Mouse (Mus musculus): ENCODE data around the gene Slc7a15. TPM values are rescaled to one million over a fixed set of nuclear protein-coding genes. Genes with fewer than 3 reads are reported as not detected.

Gene Slc7a15
- polyA plus RNA-seq, 2 experiments: not detected

- Histone ChIP-seq H3K36me3 (ENCODE audit: control insufficient read depth, insufficient read depth, low read length) (no peaks in the 10 kb centered on the region), H3K27me3 (ENCODE audit: control insufficient read depth, insufficient read depth, low read length) (no peaks in the 10 kb centered on the region), H3K9ac (ENCODE audit: low read depth, low read length, severe bottlenecking) (no peak overlapping the region), H3K4me1 (ENCODE audit: control insufficient read depth, insufficient read depth, low read length) (no peaks in the 10 kb centered on the region), H3K9me3 (ENCODE audit: control insufficient read depth, low read length) (no peaks in the 10 kb centered on the region), H3K27ac (replicated peaks; ENCODE audit: low read depth, low read length) (no peak overlapping the region), H3K4me2 (replicated peaks; ENCODE audit: low read depth, low read length, severe bottlenecking) (no peak overlapping the region), H3K4me3 (replicated peaks; ENCODE audit: low read length) (no peak overlapping the region)
- TF ChIP-seq POLR2A (IDR thresholded peaks at IDR 0.05; ENCODE audit: borderline replicate concordance, extremely low read depth, insufficient read depth, insufficient read length): no peak
- ATAC-seq (ENCODE audit: low FRiP score, low read depth): no peak
- no peak for DNase-seq (ENCODE audit: low spot score)
Measured at GRCm38 (mm10) chr12:8556189-8556588, 42.7 kb downstream of the Slc7a15 start.

- no peak overlapping the region for H3K4me2 ChIP-seq (replicated peaks; ENCODE audit: low read depth, low read length, severe bottlenecking)
- ATAC-seq (ENCODE audit: low FRiP score, low read depth) (no peak), DNase-seq (ENCODE audit: low spot score) (no peak)
- no peaks in the 10 kb centered on the region for H3K36me3 ChIP-seq (ENCODE audit: control insufficient read depth, insufficient read depth, low read length)
- no peak overlapping the region for H3K9ac ChIP-seq (ENCODE audit: low read depth, low read length, severe bottlenecking)
- TF ChIP-seq POLR2A (IDR thresholded peaks at IDR 0.05; ENCODE audit: borderline replicate concordance, extremely low read depth, insufficient read depth, insufficient read length): no peak
- H3K27me3 ChIP-seq (ENCODE audit: control insufficient read depth, insufficient read depth, low read length): no peaks in the 10 kb centered on the region
- H3K4me3 ChIP-seq (replicated peaks; ENCODE audit: low read length): no peak overlapping the region
- no peaks in the 10 kb centered on the region for H3K4me1 ChIP-seq (ENCODE audit: control insufficient read depth, insufficient read depth, low read length)
- H3K27ac ChIP-seq (replicated peaks; ENCODE audit: low read depth, low read length): no peak overlapping the region
- no peaks in the 10 kb centered on the region for H3K9me3 ChIP-seq (ENCODE audit: control insufficient read depth, low read length)
Measured at GRCm38 (mm10) chr12:8555419-8555818, 43.4 kb downstream of the Slc7a15 start.

GRCm38 (mm10) chr12:8547357-8547756 lies 51.5 kb downstream of the Slc7a15 start:
- H3K9me3 ChIP-seq (ENCODE audit: control insufficient read depth, low read length): no peaks in the 10 kb centered on the region
- ATAC-seq (ENCODE audit: low FRiP score, low read depth) (peak; percentile 75), DNase-seq (ENCODE audit: low spot score) (peak; percentile 78)
- H3K36me3 ChIP-seq (ENCODE audit: control insufficient read depth, insufficient read depth, low read length): no peaks in the 10 kb centered on the region
- no peaks in the 10 kb centered on the region for H3K4me1 ChIP-seq (ENCODE audit: control insufficient read depth, insufficient read depth, low read length)
- H3K27ac ChIP-seq (replicated peaks; ENCODE audit: low read depth, low read length): no peak overlapping the region
- no peak for TF ChIP-seq POLR2A (IDR thresholded peaks at IDR 0.05; ENCODE audit: borderline replicate concordance, extremely low read depth, insufficient read depth, insufficient read length)
- H3K9ac ChIP-seq (ENCODE audit: low read depth, low read length, severe bottlenecking): no peak overlapping the region
- H3K4me3 ChIP-seq (replicated peaks; ENCODE audit: low read length): no peak overlapping the region
- 21% methylated on average over 11 of the region's 11 CpGs for WGBS
- no peak overlapping the region for H3K4me2 ChIP-seq (replicated peaks; ENCODE audit: low read depth, low read length, severe bottlenecking)
- no peaks in the 10 kb centered on the region for H3K27me3 ChIP-seq (ENCODE audit: control insufficient read depth, insufficient read depth, low read length)

GRCm38 (mm10) chr12:8546801-8547200 lies 52.1 kb downstream of the Slc7a15 start:
- WGBS: 93% methylated on average over 6 of the region's 6 CpGs
- no peak for DNase-seq (ENCODE audit: low spot score)
- no peak overlapping the region for H3K9ac ChIP-seq (ENCODE audit: low read depth, low read length, severe bottlenecking)

GRCm38 (mm10) chr12:8545066-8545610 lies 53.7 kb downstream of the Slc7a15 start:
- H3K9ac ChIP-seq (ENCODE audit: low read depth, low read length, severe bottlenecking): no peak overlapping the region
- DNase-seq (ENCODE audit: low spot score) (no peak), ATAC-seq (ENCODE audit: low FRiP score, low read depth) (no peak)
- no peak for TF ChIP-seq POLR2A (IDR thresholded peaks at IDR 0.05; ENCODE audit: borderline replicate concordance, extremely low read depth, insufficient read depth, insufficient read length)
- H3K4me2 ChIP-seq (replicated peaks; ENCODE audit: low read depth, low read length, severe bottlenecking): no peak overlapping the region
- H3K9me3 ChIP-seq (ENCODE audit: control insufficient read depth, low read length): no peaks in the 10 kb centered on the region
- no peaks in the 10 kb centered on the region for H3K27me3 ChIP-seq (ENCODE audit: control insufficient read depth, insufficient read depth, low read length)
- H3K36me3 ChIP-seq (ENCODE audit: control insufficient read depth, insufficient read depth, low read length): no peaks in the 10 kb centered on the region
- no peak overlapping the region for H3K27ac ChIP-seq (replicated peaks; ENCODE audit: low read depth, low read length)
- no peak overlapping the region for H3K4me3 ChIP-seq (replicated peaks; ENCODE audit: low read length)
- 88% methylated on average over 5 of the region's 5 CpGs for WGBS
- no peaks in the 10 kb centered on the region for H3K4me1 ChIP-seq (ENCODE audit: control insufficient read depth, insufficient read depth, low read length)

More at GRCm38 (mm10) chr12:8546801-8547200, 52.1 kb downstream of the Slc7a15 start:
- Histone ChIP-seq H3K4me3 (replicated peaks; ENCODE audit: low read length) (no peak overlapping the region), H3K27me3 (ENCODE audit: control insufficient read depth, insufficient read depth, low read length) (no peaks in the 10 kb centered on the region), H3K4me2 (replicated peaks; ENCODE audit: low read depth, low read length, severe bottlenecking) (no peak overlapping the region), H3K36me3 (ENCODE audit: control insufficient read depth, insufficient read depth, low read length) (no peaks in the 10 kb centered on the region), H3K4me1 (ENCODE audit: control insufficient read depth, insufficient read depth, low read length) (no peaks in the 10 kb centered on the region), H3K9me3 (ENCODE audit: control insufficient read depth, low read length) (no peaks in the 10 kb centered on the region), H3K27ac (replicated peaks; ENCODE audit: low read depth, low read length) (no peak overlapping the region)
- no peak for ATAC-seq (ENCODE audit: low FRiP score, low read depth)
- TF ChIP-seq POLR2A (IDR thresholded peaks at IDR 0.05; ENCODE audit: borderline replicate concordance, extremely low read depth, insufficient read depth, insufficient read length): no peak

- Histone ChIP-seq H3K9me3 (ENCODE audit: control insufficient read depth, low read length) (no peaks in the 10 kb centered on the region), H3K4me1 (ENCODE audit: control insufficient read depth, insufficient read depth, low read length) (no peaks in the 10 kb centered on the region), H3K4me3 (replicated peaks; ENCODE audit: low read length) (no peak overlapping the region), H3K36me3 (ENCODE audit: control insufficient read depth, insufficient read depth, low read length) (no peaks in the 10 kb centered on the region), H3K4me2 (replicated peaks; ENCODE audit: low read depth, low read length, severe bottlenecking) (no peak overlapping the region), H3K9ac (ENCODE audit: low read depth, low read length, severe bottlenecking) (no peak overlapping the region), H3K27ac (replicated peaks; ENCODE audit: low read depth, low read length) (no peak overlapping the region), H3K27me3 (ENCODE audit: control insufficient read depth, insufficient read depth, low read length) (no peaks in the 10 kb centered on the region)
- ATAC-seq (ENCODE audit: low FRiP score, low read depth) (no peak), DNase-seq (ENCODE audit: low spot score) (no peak)
- 87% methylated on average over 4 of the region's 4 CpGs for WGBS
- no peak for TF ChIP-seq POLR2A (IDR thresholded peaks at IDR 0.05; ENCODE audit: borderline replicate concordance, extremely low read depth, insufficient read depth, insufficient read length)
Measured at GRCm38 (mm10) chr12:8542371-8542770, 56.5 kb downstream of the Slc7a15 start.
